Mouse (Mus musculus): Measurements from ENCODE around the gene Atp5f1.

DNA sequence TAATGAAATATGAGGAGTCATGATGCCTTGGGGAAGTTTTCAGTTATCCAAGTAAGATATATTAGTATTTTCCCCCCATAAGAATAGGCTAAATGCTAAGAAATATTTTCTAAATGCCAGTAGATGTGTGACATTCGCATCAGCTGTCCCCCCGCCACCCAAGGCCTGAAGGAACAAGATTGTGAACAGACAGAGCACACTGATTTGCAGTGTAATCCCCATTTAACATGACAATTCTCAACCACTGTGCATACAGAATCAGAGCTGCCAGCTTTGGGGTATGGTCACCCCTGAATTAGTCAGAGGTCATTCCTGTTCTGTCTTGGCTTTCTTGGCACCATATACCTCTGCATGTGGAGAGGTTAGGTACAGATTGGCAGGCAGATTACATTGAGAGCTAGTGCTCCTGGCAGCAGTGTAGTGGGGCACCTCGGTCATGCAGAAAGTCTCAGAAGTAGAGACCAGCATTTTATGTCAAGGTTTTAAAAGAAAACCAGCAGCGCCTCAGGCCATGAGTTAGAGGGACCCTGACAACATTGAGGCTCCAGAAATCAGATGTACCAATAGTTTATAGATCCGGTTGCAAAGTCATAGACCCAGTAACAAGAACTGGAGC lies 12.0 kb upstream of the Atp5f1 start:
- TF ChIP-seq POLR2A (IDR thresholded peaks at IDR 0.05; ENCODE audit: insufficient read depth, low read depth, low read length) = no peak
- TF ChIP-seq CTCF (IDR thresholded peaks at IDR 0.05; ENCODE audit: insufficient read depth, low read depth, low read length) = no peak
